Mouse (Mus musculus): ENCODE measurements around the gene Chn1. TPM values are rescaled to one million over a fixed set of nuclear protein-coding genes. Genes with fewer than 3 reads are reported as not detected.
A peak's percentile ranks its signal among the peaks of the same experiment; 100 is the strongest.

Gene Chn1
- polyA plus RNA-seq, 1 experiment: 25.8 TPM

DNA sequence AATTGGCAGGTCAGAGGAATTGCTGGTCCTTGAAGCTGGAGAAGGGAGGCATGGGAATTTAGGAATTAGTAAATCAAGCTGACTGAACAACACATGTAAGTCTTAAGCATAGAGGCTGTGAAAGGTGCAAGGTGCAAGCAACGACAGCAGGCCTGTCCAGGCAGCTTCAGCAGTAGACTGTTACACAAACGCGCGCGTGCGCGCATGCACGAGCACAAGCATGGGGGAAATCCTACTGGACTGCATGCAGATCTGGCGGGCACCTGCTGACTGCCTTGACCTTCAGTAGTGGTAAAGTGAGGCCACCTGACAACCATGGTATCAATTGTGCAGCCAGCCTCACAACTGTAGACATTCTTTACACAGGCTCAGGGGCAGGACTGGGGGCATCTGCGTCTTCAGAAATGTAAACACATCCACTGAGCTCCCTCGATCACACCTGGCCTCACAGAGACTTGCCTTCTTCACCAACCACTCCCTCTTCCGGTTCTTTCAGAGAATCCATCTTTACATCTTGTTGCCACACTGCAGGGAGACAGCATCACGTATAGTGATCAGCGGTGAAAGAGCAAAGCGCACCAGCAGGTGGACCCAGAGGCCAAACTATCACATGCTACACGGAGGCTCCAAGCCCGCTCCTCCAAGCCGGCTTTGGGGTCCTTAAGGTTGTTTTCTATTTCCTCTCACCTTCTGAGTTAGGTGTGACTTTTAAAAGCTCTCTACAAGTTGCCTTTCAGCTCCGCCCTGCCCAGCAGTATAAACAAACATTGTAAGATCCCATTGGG, 16.9 kb upstream of the Chn1 start:
- peak; percentile 72 for TF ChIP-seq CTCF (IDR thresholded peaks at IDR 0.05; ENCODE audit: low read depth, low read length)
- no peak for TF ChIP-seq POLR2A (IDR thresholded peaks at IDR 0.05; ENCODE audit: insufficient read depth, low read length)
- peak; percentile 43; the same call in 1 of the 2 replicates for TF ChIP-seq EP300 (IDR thresholded peaks at IDR 0.05; ENCODE audit: insufficient read depth, low read depth, low read length)
- Histone ChIP-seq H3K9me3 (replicated peaks; ENCODE audit: control insufficient read depth, insufficient read depth, low read length, poor library complexity, severe bottlenecking) (no peaks in the 10 kb centered on the region), H3K36me3 (ENCODE audit: control insufficient read depth, insufficient read depth, low read length, poor library complexity, severe bottlenecking) (no peaks in the 10 kb centered on the region), H3K27ac (ENCODE audit: insufficient read depth, low read length) (no peak overlapping the region), H3K9ac (ENCODE audit: low read depth, poor library complexity, severe bottlenecking) (no peak overlapping the region), H3K4me1 (ENCODE audit: control insufficient read depth, insufficient read depth, low read length) (no peaks in the 10 kb centered on the region), H3K4me3 (ENCODE audit: low read depth, low read length) (no peak overlapping the region), H3K27me3 (ENCODE audit: control insufficient read depth, insufficient read depth, low read length, poor library complexity, severe bottlenecking) (no peaks in the 10 kb centered on the region)

DNA sequence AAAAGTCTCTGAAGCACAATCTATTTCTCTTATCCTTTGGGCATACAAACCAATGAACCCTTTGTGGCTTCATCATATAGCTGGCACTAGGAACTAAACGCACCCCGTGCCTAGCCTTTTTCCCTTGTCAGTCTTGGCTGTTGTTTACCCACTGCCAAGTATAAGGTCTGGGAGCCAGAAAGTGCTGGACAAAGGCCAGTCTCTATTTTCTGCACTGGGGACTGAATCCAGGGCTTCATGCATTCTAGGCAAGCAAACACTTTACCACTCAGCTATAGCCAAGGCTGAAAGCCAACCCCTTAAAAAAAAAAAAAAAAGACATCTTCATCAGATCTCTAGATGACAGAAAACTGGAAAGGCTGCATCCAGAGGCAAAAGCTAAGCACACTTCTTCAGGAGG, 15.2 kb upstream of the Chn1 start:
- Histone ChIP-seq H3K27ac (ENCODE audit: insufficient read depth, low read length) (no peak overlapping the region), H3K27me3 (ENCODE audit: control insufficient read depth, insufficient read depth, low read length, poor library complexity, severe bottlenecking) (no peaks in the 10 kb centered on the region), H3K36me3 (ENCODE audit: control insufficient read depth, insufficient read depth, low read length, poor library complexity, severe bottlenecking) (no peaks in the 10 kb centered on the region), H3K9me3 (replicated peaks; ENCODE audit: control insufficient read depth, insufficient read depth, low read length, poor library complexity, severe bottlenecking) (no peaks in the 10 kb centered on the region), H3K4me3 (ENCODE audit: low read depth, low read length) (no peak overlapping the region), H3K9ac (ENCODE audit: low read depth, poor library complexity, severe bottlenecking) (no peak overlapping the region), H3K4me1 (ENCODE audit: control insufficient read depth, insufficient read depth, low read length) (no peaks in the 10 kb centered on the region)
- TF ChIP-seq EP300 (IDR thresholded peaks at IDR 0.05; ENCODE audit: insufficient read depth, low read depth, low read length): no peak

DNA sequence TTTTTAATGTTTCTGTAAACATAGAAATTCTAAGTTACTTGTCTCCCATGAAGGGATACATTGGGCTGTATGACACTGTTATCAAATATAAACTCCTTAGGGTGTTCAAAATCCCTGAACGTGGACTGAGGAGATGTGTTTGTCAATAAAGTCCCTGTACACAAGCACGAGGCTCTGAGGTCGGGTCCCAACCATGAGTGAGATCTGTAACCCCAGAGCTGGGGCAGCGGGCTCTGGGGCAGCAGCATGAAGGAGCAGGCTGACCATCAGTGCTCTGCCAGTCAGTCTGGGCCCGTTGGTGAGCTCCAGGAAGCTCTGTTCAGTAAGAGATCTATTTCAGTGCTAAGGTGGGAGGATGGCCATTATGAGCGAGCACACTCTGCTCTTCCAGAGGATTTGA, 13.2 kb upstream of the Chn1 start:
- TF ChIP-seq POLR2A (IDR thresholded peaks at IDR 0.05; ENCODE audit: insufficient read depth, low read length) (no peak), CTCF (IDR thresholded peaks at IDR 0.05; ENCODE audit: low read depth, low read length) (no peak), EP300 (IDR thresholded peaks at IDR 0.05; ENCODE audit: insufficient read depth, low read depth, low read length) (no peak)
- H3K4me1 ChIP-seq (ENCODE audit: control insufficient read depth, insufficient read depth, low read length): no peaks in the 10 kb centered on the region
- no peaks in the 10 kb centered on the region for H3K9me3 ChIP-seq (replicated peaks; ENCODE audit: control insufficient read depth, insufficient read depth, low read length, poor library complexity, severe bottlenecking)
- H3K27me3 ChIP-seq (ENCODE audit: control insufficient read depth, insufficient read depth, low read length, poor library complexity, severe bottlenecking): no peaks in the 10 kb centered on the region
- no peak overlapping the region for H3K9ac ChIP-seq (ENCODE audit: low read depth, poor library complexity, severe bottlenecking)
- H3K36me3 ChIP-seq (ENCODE audit: control insufficient read depth, insufficient read depth, low read length, poor library complexity, severe bottlenecking): no peaks in the 10 kb centered on the region
- no peak overlapping the region for H3K27ac ChIP-seq (ENCODE audit: insufficient read depth, low read length)
- H3K4me3 ChIP-seq (ENCODE audit: low read depth, low read length): no peak overlapping the region

DNA sequence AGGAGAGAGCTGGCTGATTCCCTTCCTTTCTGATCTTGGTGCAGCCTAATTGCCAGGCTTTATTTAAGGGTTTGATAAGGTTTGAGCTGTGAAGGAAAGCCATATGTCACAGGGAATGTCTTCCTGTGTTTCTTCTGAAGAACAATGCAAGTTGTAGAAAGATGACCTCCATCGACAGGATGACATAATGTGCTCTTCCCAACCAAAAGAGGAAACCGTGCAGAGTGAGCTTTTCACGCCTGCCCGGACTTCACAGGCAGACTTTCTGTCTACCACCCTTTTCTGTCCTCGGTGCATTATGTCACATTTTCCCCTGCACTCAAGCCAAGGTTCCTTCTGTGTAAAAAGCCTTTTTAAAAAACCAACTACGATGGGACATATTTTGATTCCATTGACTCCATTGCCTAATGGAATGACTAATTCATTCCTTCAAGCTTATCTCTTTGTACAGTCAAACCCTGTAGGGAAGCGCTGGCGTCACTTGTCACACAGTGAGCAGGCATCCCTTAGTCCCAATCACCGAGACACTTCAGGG, 7.3 kb upstream of the Chn1 start:
- H3K9ac ChIP-seq (ENCODE audit: low read depth, poor library complexity, severe bottlenecking): no peak overlapping the region
- H3K27me3 ChIP-seq (ENCODE audit: control insufficient read depth, insufficient read depth, low read length, poor library complexity, severe bottlenecking): no peaks in the 10 kb centered on the region
- no peaks in the 10 kb centered on the region for H3K4me1 ChIP-seq (ENCODE audit: control insufficient read depth, insufficient read depth, low read length)
- no peaks in the 10 kb centered on the region for H3K36me3 ChIP-seq (ENCODE audit: control insufficient read depth, insufficient read depth, low read length, poor library complexity, severe bottlenecking)
- no peak for TF ChIP-seq POLR2A (IDR thresholded peaks at IDR 0.05; ENCODE audit: insufficient read depth, low read length)
- no peak for TF ChIP-seq CTCF (IDR thresholded peaks at IDR 0.05; ENCODE audit: low read depth, low read length)
- TF ChIP-seq EP300 (IDR thresholded peaks at IDR 0.05; ENCODE audit: insufficient read depth, low read depth, low read length): no peak
- no peak overlapping the region for H3K4me3 ChIP-seq (ENCODE audit: low read depth, low read length)
- H3K9me3 ChIP-seq (replicated peaks; ENCODE audit: control insufficient read depth, insufficient read depth, low read length, poor library complexity, severe bottlenecking): no peaks in the 10 kb centered on the region
- no peak overlapping the region for H3K27ac ChIP-seq (ENCODE audit: insufficient read depth, low read length)

DNA sequence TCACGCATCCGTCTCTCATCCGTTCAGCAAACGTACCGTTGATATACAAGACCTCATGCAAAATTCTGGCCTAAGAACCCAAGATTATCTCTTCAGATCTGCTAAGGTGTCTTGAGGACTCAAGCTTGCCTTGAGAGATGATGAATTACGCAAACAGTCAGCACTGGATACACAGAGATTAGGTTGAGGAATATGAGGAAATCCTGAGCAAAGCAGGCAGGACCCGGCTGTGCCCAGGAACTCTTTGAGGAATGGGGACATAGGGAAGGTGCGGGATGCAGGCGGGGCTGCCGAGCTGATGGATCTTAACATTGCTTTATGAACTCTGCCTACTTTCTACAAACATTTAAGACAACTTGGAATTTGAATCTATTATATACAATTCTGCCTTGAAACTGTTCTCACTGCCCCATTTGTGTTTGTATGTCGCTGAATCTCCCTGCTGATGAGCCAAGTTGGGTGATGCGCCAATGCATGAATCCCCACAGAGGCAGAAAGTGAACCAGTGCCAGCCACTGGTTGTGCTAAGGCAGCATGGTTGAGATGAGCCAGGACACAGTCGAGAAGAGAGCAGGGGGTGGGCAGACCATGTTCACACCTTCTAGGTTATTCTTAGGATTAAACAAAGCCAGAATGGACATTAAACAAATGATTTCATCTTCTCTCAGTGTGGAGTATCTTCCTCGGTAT, 5.3 kb upstream of the Chn1 start:
- TF ChIP-seq CTCF (IDR thresholded peaks at IDR 0.05; ENCODE audit: low read depth, low read length): no peak
- TF ChIP-seq POLR2A (IDR thresholded peaks at IDR 0.05; ENCODE audit: insufficient read depth, low read length): no peak
- TF ChIP-seq EP300 (IDR thresholded peaks at IDR 0.05; ENCODE audit: insufficient read depth, low read depth, low read length): no peak
- Histone ChIP-seq H3K9me3 (replicated peaks; ENCODE audit: control insufficient read depth, insufficient read depth, low read length, poor library complexity, severe bottlenecking) (no peaks in the 10 kb centered on the region), H3K4me3 (ENCODE audit: low read depth, low read length) (no peak overlapping the region), H3K27me3 (ENCODE audit: control insufficient read depth, insufficient read depth, low read length, poor library complexity, severe bottlenecking) (no peaks in the 10 kb centered on the region), H3K9ac (ENCODE audit: low read depth, poor library complexity, severe bottlenecking) (no peak overlapping the region), H3K36me3 (ENCODE audit: control insufficient read depth, insufficient read depth, low read length, poor library complexity, severe bottlenecking) (no peaks in the 10 kb centered on the region), H3K27ac (ENCODE audit: insufficient read depth, low read length) (no peak overlapping the region), H3K4me1 (ENCODE audit: control insufficient read depth, insufficient read depth, low read length) (no peaks in the 10 kb centered on the region)

DNA sequence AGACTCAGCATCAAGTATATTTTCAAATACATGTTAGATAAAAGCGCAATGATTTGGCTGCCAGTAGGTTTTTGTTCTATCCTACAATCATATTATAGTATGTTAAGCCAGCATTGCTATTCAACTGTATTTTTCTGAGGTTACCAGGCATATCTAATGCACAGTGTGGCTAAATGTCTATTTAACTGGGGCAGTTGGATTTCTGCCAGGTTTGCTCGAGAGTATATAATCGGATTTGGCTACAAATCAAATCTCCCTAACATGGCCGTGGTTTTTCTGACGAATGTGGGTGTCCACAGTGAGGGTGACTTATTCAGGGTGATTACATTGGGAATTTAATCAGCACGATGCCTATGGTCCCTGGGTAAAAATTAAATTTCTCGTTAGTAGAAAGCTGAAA, 4.7 kb upstream of the Chn1 start:
- Histone ChIP-seq H3K4me3 (ENCODE audit: low read depth, low read length) (no peak overlapping the region), H3K9me3 (replicated peaks; ENCODE audit: control insufficient read depth, insufficient read depth, low read length, poor library complexity, severe bottlenecking) (no peaks in the 10 kb centered on the region), H3K27me3 (ENCODE audit: control insufficient read depth, insufficient read depth, low read length, poor library complexity, severe bottlenecking) (no peaks in the 10 kb centered on the region), H3K36me3 (ENCODE audit: control insufficient read depth, insufficient read depth, low read length, poor library complexity, severe bottlenecking) (no peaks in the 10 kb centered on the region), H3K4me1 (ENCODE audit: control insufficient read depth, insufficient read depth, low read length) (no peaks in the 10 kb centered on the region), H3K27ac (ENCODE audit: insufficient read depth, low read length) (no peak overlapping the region), H3K9ac (ENCODE audit: low read depth, poor library complexity, severe bottlenecking) (no peak overlapping the region)
- TF ChIP-seq EP300 (IDR thresholded peaks at IDR 0.05; ENCODE audit: insufficient read depth, low read depth, low read length) (no peak), CTCF (IDR thresholded peaks at IDR 0.05; ENCODE audit: low read depth, low read length) (no peak), POLR2A (IDR thresholded peaks at IDR 0.05; ENCODE audit: insufficient read depth, low read length) (no peak)
